Mouse (Mus musculus) MEL (cell line): ENCODE measurements at regions not wholly inside any gene's neighbourhood (a gene's known extent, or its start where the extent isn't known, plus 50 kb on each side); places are given as distances from the start of the nearest gene placed in this dataset.

ENCODE experiments used
- DNase-seq: peaks from one replicate; pipeline ENCODE4 v3.0.0; 2011; ENCODE audit warnings: low read depth, low spot score
- H3K27ac ChIP-seq: 2 replicates; pipeline ENCODE4 v1.5.1; 2012; ENCODE audit warnings: low read depth, mild to moderate bottlenecking, control low read depth, low read length, moderate library complexity; ENCODE audit not compliant: control insufficient read depth
- H3K27me3 ChIP-seq, 2 experiments: fragments of 150-350 bp in 1 of 2; sonication (generic) in 1 of 2; 2 replicates each; pipeline ENCODE4 v1.6.1; 2012; ENCODE audit warnings: low read length in 2 of 2, mild to moderate bottlenecking in 2 of 2, improper control_type of control experiment in 1 of 2, moderate library complexity in 1 of 2; ENCODE audit not compliant: insufficient read depth in 2 of 2, control insufficient read depth in 1 of 2
- H3K36me3 ChIP-seq, 2 experiments: 2 replicates each; pipeline ENCODE4 v1.6.1; 2012 to 2014; ENCODE audit warnings: low read length in 2 of 2, improper control_type of control experiment in 1 of 2, inconsistent platforms in 1 of 2, mild to moderate bottlenecking in 1 of 2; ENCODE audit not compliant: insufficient read depth in 2 of 2, control insufficient read depth in 1 of 2
- H3K4me1 ChIP-seq, 2 experiments: fragments of 150-350 bp in 1 of 2; sonication (generic) in 1 of 2; 2 replicates each; pipeline ENCODE4 v1.6.1; 2012; ENCODE audit warnings: low read length in 2 of 2, improper control_type of control experiment in 1 of 2, mild to moderate bottlenecking in 1 of 2; ENCODE audit not compliant: insufficient read depth in 2 of 2, control insufficient read depth in 1 of 2
- H3K4me3 ChIP-seq, 2 experiments: fragments of 150-350 bp in 1 of 2; sonication (generic) in 1 of 2; 2 replicates each; pipeline ENCODE4 v1.5.1; 2012; ENCODE audit warnings: low read depth in 2 of 2, low read length in 2 of 2, mild to moderate bottlenecking in 2 of 2, moderate library complexity in 2 of 2, control low read depth in 1 of 2, improper control_type of control experiment in 1 of 2; ENCODE audit not compliant: control insufficient read depth in 1 of 2, insufficient read depth in 1 of 2
- H3K79me2 ChIP-seq: 2 replicates; pipeline ENCODE4 v1.6.1; 2012; ENCODE audit warnings: mild to moderate bottlenecking, low read length, moderate library complexity; ENCODE audit not compliant: control insufficient read depth, poor library complexity, insufficient read depth
- H3K9ac ChIP-seq: 2 replicates; pipeline ENCODE4 v1.6.1; 2012; ENCODE audit warnings: low read depth, mild to moderate bottlenecking, control low read depth, low read length, moderate library complexity; ENCODE audit not compliant: control insufficient read depth, poor library complexity, severe bottlenecking
- H3K9me3 ChIP-seq: fragments of 150-350 bp; sonication (generic); replicated peaks from 2 replicates; pipeline ENCODE4 v1.6.1; 2012; ENCODE audit warnings: mild to moderate bottlenecking, low read length, improper control_type of control experiment, moderate library complexity; ENCODE audit not compliant: insufficient read depth
- BHLHE40 ChIP-seq: IDR thresholded peaks from 2 replicates; pipeline ENCODE4 v1.6.1; 2012; ENCODE audit warnings: low read depth, mild to moderate bottlenecking, inconsistent platforms, low read length, improper control_type of control experiment, borderline replicate concordance
- EP300 ChIP-seq, 2 experiments: IDR thresholded peaks; 2 replicates each; pipeline ENCODE4 v1.6.1; 2011; ENCODE audit warnings: improper control_type of control experiment in 2 of 2, low read length in 2 of 2, low read depth in 1 of 2, mild to moderate bottlenecking in 1 of 2
- GABPA ChIP-seq: IDR thresholded peaks from 2 replicates; pipeline ENCODE4 v1.6.1; 2012; ENCODE audit warnings: low read depth, mild to moderate bottlenecking, inconsistent platforms, low read length, improper control_type of control experiment, moderate library complexity
- KAT2A ChIP-seq: conservative IDR thresholded peaks from 2 replicates; pipeline ENCODE4 v1.6.1; 2012; ENCODE audit warnings: low read depth, low read length, improper control_type of control experiment, inconsistent platforms
- MAFK ChIP-seq: IDR thresholded peaks from 2 replicates; pipeline ENCODE4 v1.6.1; 2011; ENCODE audit warnings: low read depth, mild to moderate bottlenecking, low read length, improper control_type of control experiment, borderline replicate concordance
- MAX ChIP-seq: IDR thresholded peaks from 2 replicates; pipeline ENCODE4 v1.6.1; 2011; ENCODE audit warnings: low read length, improper control_type of control experiment
- MAZ ChIP-seq: IDR thresholded peaks from 2 replicates; pipeline ENCODE4 v1.6.1; 2012; ENCODE audit warnings: low read depth, mild to moderate bottlenecking, inconsistent platforms, low read length, improper control_type of control experiment
- MEF2A ChIP-seq: IDR thresholded peaks from 2 replicates; pipeline ENCODE4 v1.6.1; 2014; ENCODE audit warnings: low read depth, mild to moderate bottlenecking, inconsistent platforms, low read length, improper control_type of control experiment; ENCODE audit not compliant: poor library complexity, insufficient replicate concordance, severe bottlenecking; ENCODE audit errors: extremely low read depth
- MXI1 ChIP-seq: IDR thresholded peaks from 2 replicates; pipeline ENCODE4 v1.6.1; 2011; ENCODE audit warnings: mild to moderate bottlenecking, low read depth, low read length, improper control_type of control experiment
- MYB ChIP-seq: IDR thresholded peaks from 2 replicates; pipeline ENCODE4 v1.6.1; 2011; ENCODE audit warnings: mild to moderate bottlenecking, low read depth, low read length, improper control_type of control experiment
- NELFE ChIP-seq: IDR thresholded peaks from 2 replicates; pipeline ENCODE4 v1.6.1; 2011; ENCODE audit warnings: low read depth, low read length, improper control_type of control experiment
- NRF1 ChIP-seq: IDR thresholded peaks from 2 replicates; pipeline ENCODE4 v1.6.1; 2014; ENCODE audit warnings: low read depth, mild to moderate bottlenecking, inconsistent platforms, low read length, improper control_type of control experiment, moderate library complexity; ENCODE audit not compliant: poor library complexity, insufficient read depth, severe bottlenecking
- POLR2A ChIP-seq, 2 experiments: IDR thresholded peaks; 2 replicates each; pipeline ENCODE4 v1.6.1; 2011 to 2012; ENCODE audit warnings: low read length in 2 of 2, mild to moderate bottlenecking in 2 of 2, control low read depth in 1 of 2, improper control_type of control experiment in 1 of 2, low read depth in 1 of 2, moderate library complexity in 1 of 2; ENCODE audit not compliant: control insufficient read depth in 1 of 2, insufficient read depth in 1 of 2, poor library complexity in 1 of 2
- POLR2AphosphoS2 ChIP-seq: IDR thresholded peaks from 2 replicates; pipeline ENCODE4 v1.6.1; 2011; ENCODE audit warnings: low read length, improper control_type of control experiment
- POLR2AphosphoS5 ChIP-seq: IDR thresholded peaks from 2 replicates; pipeline ENCODE4 v1.6.1; 2012; ENCODE audit warnings: low read depth, borderline replicate concordance, mild to moderate bottlenecking, inconsistent platforms, low read length, moderate library complexity, mixed read lengths
- RCOR1 ChIP-seq: IDR thresholded peaks from 2 replicates; pipeline ENCODE4 v1.6.1; 2012; ENCODE audit warnings: low read depth, mild to moderate bottlenecking, inconsistent platforms, low read length, improper control_type of control experiment
- SMC3 ChIP-seq: IDR thresholded peaks from 2 replicates; pipeline ENCODE4 v1.6.1; 2011; ENCODE audit warnings: low read depth, low read length, improper control_type of control experiment
- TAL1 ChIP-seq: IDR thresholded peaks from 2 replicates; pipeline ENCODE4 v1.6.1; 2012; ENCODE audit warnings: mild to moderate bottlenecking, inconsistent platforms, low read length, moderate library complexity, mixed read lengths
- TBP ChIP-seq: IDR thresholded peaks from 2 replicates; pipeline ENCODE4 v1.8.0; 2011; ENCODE audit warnings: low read depth, low read length, improper control_type of control experiment
- UBTF ChIP-seq: IDR thresholded peaks from 2 replicates; pipeline ENCODE4 v1.6.1; 2012; ENCODE audit warnings: low read depth, mild to moderate bottlenecking, inconsistent platforms, low read length, improper control_type of control experiment, moderate library complexity, borderline replicate concordance; ENCODE audit not compliant: insufficient read depth
- USF1 ChIP-seq: IDR thresholded peaks from 2 replicates; pipeline ENCODE4 v1.6.1; 2014; ENCODE audit warnings: low read depth, mild to moderate bottlenecking, inconsistent platforms, low read length, improper control_type of control experiment, moderate library complexity
- ZC3H11A ChIP-seq: IDR thresholded peaks from 2 replicates; pipeline ENCODE4 v1.6.1; 2012; ENCODE audit warnings: low read depth, mild to moderate bottlenecking, inconsistent platforms, low read length, improper control_type of control experiment
- ZKSCAN1 ChIP-seq: IDR thresholded peaks from 2 replicates; pipeline ENCODE4 v1.6.1; 2012; ENCODE audit warnings: low read depth, mild to moderate bottlenecking, inconsistent platforms, low read length, improper control_type of control experiment, moderate library complexity

DNA sequence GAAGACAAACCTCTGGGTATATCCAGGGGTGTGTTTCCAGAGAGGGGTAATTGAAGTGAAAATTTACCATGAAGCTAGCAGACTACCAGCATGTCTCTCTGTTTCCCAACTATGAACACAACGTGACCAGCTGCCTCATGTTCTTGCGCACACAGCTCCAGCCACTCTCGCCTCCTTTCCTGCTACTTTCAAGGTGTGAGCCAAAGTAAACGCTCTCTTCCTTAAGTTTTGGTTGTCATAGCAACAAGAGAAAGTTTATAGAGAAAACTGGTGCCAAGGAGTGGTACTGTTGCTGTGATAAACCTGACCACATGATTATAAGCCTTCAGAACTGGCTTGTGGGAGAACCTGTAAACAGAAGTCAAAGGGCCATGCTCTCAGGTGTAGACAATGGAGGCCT is 207.0 kb upstream of the Dio3 start:
- no peak for DNase-seq
- Histone ChIP-seq H3K27ac (no peak overlapping the region), H3K4me3 (no peak overlapping the region), H3K9ac (no peak overlapping the region), H3K79me2 (no peaks in the 10 kb centered on the region)
- no peak for TF ChIP-seq USF1
- no peak for TF ChIP-seq MAX
- TF ChIP-seq MAZ: no peak
- TF ChIP-seq TBP: no peak
- TF ChIP-seq MAFK: no peak
- TF ChIP-seq POLR2AphosphoS5: no peak
- no peak for TF ChIP-seq ZKSCAN1
- no peak for TF ChIP-seq MXI1
- TF ChIP-seq NELFE: no peak
- TF ChIP-seq UBTF: no peak
- TF ChIP-seq ZC3H11A: no peak
- no peak for TF ChIP-seq POLR2A (IDR thresholded peaks at IDR 0.05; ENCODE audit: control insufficient read depth in 1 of 2, insufficient read depth in 1 of 2, low read depth in 1 of 2, low read length in 2 of 2, poor library complexity in 1 of 2)
- no peak for TF ChIP-seq KAT2A
- TF ChIP-seq RCOR1: no peak
- TF ChIP-seq, all 39 proteins: peak for 0
- Histone ChIP-seq H3K9me3 (no peaks in the 10 kb centered on the region), H3K4me1 (no peaks in the 10 kb centered on the region), H3K36me3 (no peaks in the 10 kb centered on the region), H3K27me3 (no peaks in the 10 kb centered on the region)

DNA sequence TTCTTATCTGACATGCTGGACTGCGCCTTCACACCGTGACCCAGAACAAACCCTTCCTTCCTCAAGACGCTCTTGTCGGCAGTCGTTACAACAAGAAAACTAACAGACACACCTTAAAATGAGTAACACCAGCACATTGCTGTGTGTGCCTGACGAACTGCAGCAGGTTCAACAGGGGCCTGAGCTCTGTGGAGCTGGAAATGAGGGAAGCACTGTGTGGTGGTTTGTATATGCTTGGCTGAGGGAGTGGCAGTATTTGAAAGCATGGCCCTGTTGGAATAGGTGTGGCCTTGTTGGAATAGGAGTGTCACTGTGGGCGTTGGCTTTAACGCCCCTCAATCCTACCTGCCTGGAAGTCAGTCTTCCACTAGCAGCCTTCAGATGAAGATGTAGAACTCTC is 203.9 kb upstream of the Dio3 start:
- Histone ChIP-seq H3K27me3 (no peaks in the 10 kb centered on the region), H3K9ac (no peak overlapping the region), H3K4me3 (no peak overlapping the region), H3K9me3 (no peaks in the 10 kb centered on the region), H3K79me2 (no peaks in the 10 kb centered on the region), H3K4me1 (no peaks in the 10 kb centered on the region), H3K36me3 (no peaks in the 10 kb centered on the region), H3K27ac (no peak overlapping the region)
- no peak for TF ChIP-seq SMC3
- no peak for TF ChIP-seq USF1
- TF ChIP-seq NELFE: no peak
- no peak for TF ChIP-seq MEF2A
- TF ChIP-seq GABPA: no peak
- TF ChIP-seq UBTF: no peak
- TF ChIP-seq EP300 (IDR thresholded peaks at IDR 0.05; ENCODE audit: low read depth in 1 of 2, low read length in 2 of 2): no peak
- TF ChIP-seq NRF1: no peak
- TF ChIP-seq POLR2AphosphoS2: no peak
- TF ChIP-seq BHLHE40: no peak
- no peak for TF ChIP-seq MYB
- TF ChIP-seq TAL1: no peak
- TF ChIP-seq, all 39 proteins: peak for 0
- DNase-seq: no peak
